Mouse (Mus musculus) forebrain, postnatal 0 days (tissue): Measurements from ENCODE around the gene Zfy1. TPM values are rescaled to one million over a fixed set of nuclear protein-coding genes. Genes with fewer than 3 reads are reported as not detected.
"Not testable (repeated sequence)": the region's sequence is repeated elsewhere in the genome, so short reads cannot be mapped to it uniquely, and the experiment has no call there.

Source experiments
- ATAC-seq: fragments of 200-750 bp; cut with Nextera tagmentation; 2 replicates; pipeline ENCODE4 v1.8.0; 2017; ENCODE audit warnings: mild to moderate bottlenecking, moderate library complexity
- DNase-seq: peaks from one replicate; pipeline ENCODE4 v3.0.0-alpha.2; 2015
- H3K27ac ChIP-seq: fragments of 300-500 bp; sonication (generic); 2 replicates; pipeline ENCODE4 v1.5.1; 2014; ENCODE audit warnings: low read depth, mild to moderate bottlenecking, antibody characterized with exemption, low read length, moderate library complexity, mixed read lengths
- H3K27me3 ChIP-seq: fragments of 300-500 bp; sonication (generic); 2 replicates; pipeline ENCODE4 v1.6.1; 2014; ENCODE audit warnings: mild to moderate bottlenecking, low read length, mixed read lengths; ENCODE audit not compliant: insufficient read depth
- H3K36me3 ChIP-seq: fragments of 300-500 bp; sonication (generic); 2 replicates; pipeline ENCODE4 v1.6.1; 2014; ENCODE audit warnings: mild to moderate bottlenecking, moderate library complexity; ENCODE audit not compliant: insufficient read depth
- H3K4me1 ChIP-seq: fragments of 300-500 bp; sonication (generic); 2 replicates; pipeline ENCODE4 v1.6.1; 2014; ENCODE audit warnings: antibody characterized with exemption; ENCODE audit not compliant: insufficient read depth
- H3K4me2 ChIP-seq: fragments of 300-500 bp; sonication (generic); 2 replicates; pipeline ENCODE4 v1.6.1; 2014; ENCODE audit warnings: low read depth, mild to moderate bottlenecking, moderate library complexity
- H3K4me3 ChIP-seq: fragments of 300-500 bp; sonication (generic); 2 replicates; pipeline ENCODE4 v1.5.1; 2014; ENCODE audit warnings: low read depth, low read length, mixed read lengths
- H3K9ac ChIP-seq: fragments of 300-500 bp; sonication (generic); 2 replicates; pipeline ENCODE4 v1.6.1; 2014; ENCODE audit warnings: mild to moderate bottlenecking
- H3K9me3 ChIP-seq: fragments of 300-500 bp; sonication (generic); 2 replicates; pipeline ENCODE4 v1.6.1; 2016; ENCODE audit warnings: low read length
- CTCF ChIP-seq: sonication (generic); IDR thresholded peaks from 2 replicates; pipeline ENCODE4 v1.5.1; 2016; ENCODE audit warnings: antibody characterized with exemption, control low read depth, low read depth
- WGBS: fragments of 180-500 bp; shearing (Covaris S2); extraction: QIAGEN DNeasy Blood & Tissue Kit; methylation state at CpG from one replicate; pipeline ENCODE4 v1.1.7; 2014; 5-methylcytosine and 5-hydroxymethylcytosine counted together
- polyA plus RNA-seq: library from polyadenylated mRNA; unstranded; fragments of >200 nt; fragmentation: Nextera tagmentation; extraction: Ambion mirVana; gene quantifications from 2 replicates; pipeline ENCODE4 v1.2.1, GENCODE M21; 2015
- total RNA-seq: library from RNA; depleted of rRNA; stranded (reverse); fragments of >200 nt; gene quantifications from 2 replicates; pipeline ENCODE4 v1.2.3, GENCODE M21; 2014; rRNA removed

Zfy1 gene
- total RNA-seq (not detected in 2 replicates), polyA plus RNA-seq (not detected in 2 replicates)

DNA sequence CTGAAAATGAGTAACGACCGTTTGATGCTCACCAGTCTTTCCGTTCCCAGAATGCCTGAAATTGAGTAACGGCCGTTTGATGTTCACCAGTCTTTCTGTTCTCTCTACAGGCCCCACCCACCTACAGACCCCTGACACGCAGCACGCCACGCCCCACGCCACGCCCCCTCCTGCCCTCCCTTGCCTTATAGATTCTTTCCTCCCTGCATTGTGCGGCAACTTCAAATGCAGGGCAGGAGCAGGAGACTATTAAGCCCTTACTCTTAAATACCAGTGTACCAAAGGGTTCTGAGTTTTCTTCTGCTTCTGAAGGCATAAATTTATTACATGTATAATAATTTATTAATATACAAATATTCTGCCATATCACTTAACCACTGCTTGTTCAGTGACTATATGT is at the start of gene Zfy1:
Zfy1 (minus strand) TSS at position 101 of the 400 bp plus-strand sequence.
- H3K27me3 ChIP-seq, H3K4me3 ChIP-seq, H3K4me1 ChIP-seq, H3K9ac ChIP-seq, ATAC-seq, H3K27ac ChIP-seq, H3K9me3 ChIP-seq, DNase-seq, H3K4me2 ChIP-seq, H3K36me3 ChIP-seq: not testable (repeated sequence)
- WGBS = no CpG with 5 or more reads among the region's 11 CpGs

DNA sequence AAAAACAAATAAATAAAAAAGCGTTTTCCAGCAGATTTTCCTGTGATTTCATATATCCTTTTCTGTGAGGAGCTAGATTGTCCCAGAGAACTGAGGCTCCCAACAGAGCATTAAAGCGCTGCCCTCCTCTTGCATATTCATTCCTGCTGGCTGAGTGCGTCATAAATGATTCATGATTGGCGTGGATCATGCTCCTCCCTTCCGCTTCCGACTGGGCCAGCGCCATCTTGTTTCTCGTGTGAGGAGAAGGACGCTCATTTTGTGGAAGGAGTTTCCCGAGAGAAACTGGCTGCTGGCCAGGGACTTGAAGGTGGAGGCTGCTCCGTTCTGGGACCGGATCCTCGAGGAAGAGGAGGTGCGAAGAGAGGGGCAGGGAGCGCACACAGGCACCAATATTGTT is 21.2 kb upstream of the Zfy1 start, which contains the start of gene Uba1y:
Uba1y (plus strand) TSS at position 254 of the 400 bp plus-strand sequence.
- DNase-seq = no peak
- Histone ChIP-seq H3K27ac (no peak within 1 kb of the TSS), H3K27me3 (no peaks in the 10 kb centered on the region), H3K9me3 (no peaks in the 10 kb centered on the region), H3K4me1 (no peaks in the 10 kb centered on the region), H3K9ac (no peak within 1 kb of the TSS), H3K4me2 (no peak within 1 kb of the TSS), H3K36me3 (no peaks in the 10 kb centered on the region), H3K4me3 (no peak within 1 kb of the TSS)
- no peak for ATAC-seq
- TF ChIP-seq CTCF = no peak
- WGBS = 74% methylated on average over 7 of the region's 15 CpGs

- Histone ChIP-seq H3K4me3 (no peak overlapping the region), H3K4me1 (no peaks in the 10 kb centered on the region), H3K9me3 (no peaks in the 10 kb centered on the region), H3K36me3 (no peaks in the 10 kb centered on the region), H3K27ac (no peak overlapping the region), H3K9ac (no peak overlapping the region), H3K4me2 (peak overlapping the region; percentile 23; the same call in 1 of the 2 replicates), H3K27me3 (no peaks in the 10 kb centered on the region)
- TF ChIP-seq CTCF = no peak
- DNase-seq (peak; percentile 0), ATAC-seq (no peak)
- 0% methylated on average over 9 of the region's 15 CpGs for WGBS
These were observed 11.9 kb upstream of the Zfy1 start for GRCm38 (mm10) chrY:808991-809661.

Other genes with a start within 250 kb of the Zfy1 start
- gene Uba1y, start 21.2 kb upstream of the Zfy1 start, total RNA-seq = 0.29 and 0.92 TPM in 2 replicates
- gene Uba1y, start 21.2 kb upstream of the Zfy1 start, polyA plus RNA-seq = 0.35 TPM in 1 of 2 replicates, not detected in the other
- 21.9 and 22.0 TPM in 2 replicates for gene Kdm5d, start 100.4 kb upstream of the Zfy1 start, total RNA-seq
- gene Kdm5d, start 100.4 kb upstream of the Zfy1 start, polyA plus RNA-seq = 10.3 TPM in 1 of 2 replicates, not detected in the other
- 54.9 and 58.0 TPM in 2 replicates for gene Eif2s3y, start 213.1 kb upstream of the Zfy1 start, total RNA-seq
- 83.6 TPM in 1 of 2 replicates, not detected in the other for gene Eif2s3y, start 213.1 kb upstream of the Zfy1 start, polyA plus RNA-seq